Mouse (Mus musculus) liver, embryonic 15.5 days (tissue): ENCODE data around the gene Grb7. TPM values are rescaled to one million over a fixed set of nuclear protein-coding genes. Genes with fewer than 3 reads are reported as not detected.

Source experiments
- ATAC-seq: fragments of 200-750 bp; cut with Nextera tagmentation; 2 replicates; pipeline ENCODE4 v1.8.0; 2017; ENCODE audit warnings: moderate number of reproducible peaks, mild to moderate bottlenecking, moderate library complexity; ENCODE audit not compliant: insufficient read depth
- H3K27ac ChIP-seq: fragments of 300-500 bp; sonication (generic); replicated peaks from 2 replicates; pipeline ENCODE4 v1.5.1; 2015; ENCODE audit warnings: mild to moderate bottlenecking, inconsistent platforms
- H3K27me3 ChIP-seq: fragments of 300-500 bp; sonication (generic); 2 replicates; pipeline ENCODE4 v1.6.1; 2015; ENCODE audit warnings: mild to moderate bottlenecking, inconsistent platforms
- H3K36me3 ChIP-seq: fragments of 300-500 bp; sonication (generic); replicated peaks from 2 replicates; pipeline ENCODE4 v1.6.1; 2015; ENCODE audit warnings: moderate library complexity, mild to moderate bottlenecking, inconsistent platforms
- H3K4me1 ChIP-seq: fragments of 300-500 bp; sonication (generic); replicated peaks from 2 replicates; pipeline ENCODE4 v1.6.1; 2015; ENCODE audit warnings: inconsistent platforms
- H3K4me2 ChIP-seq: fragments of 300-500 bp; sonication (generic); 2 replicates; pipeline ENCODE4 v1.6.1; 2015; ENCODE audit warnings: moderate library complexity, mild to moderate bottlenecking, inconsistent platforms
- H3K4me3 ChIP-seq: fragments of 300-500 bp; sonication (generic); replicated peaks from 2 replicates; pipeline ENCODE4 v1.5.1; 2015; ENCODE audit warnings: mild to moderate bottlenecking, inconsistent platforms
- H3K9ac ChIP-seq: fragments of 300-500 bp; sonication (generic); 2 replicates; pipeline ENCODE4 v1.6.1; 2015; ENCODE audit warnings: moderate library complexity, mild to moderate bottlenecking, inconsistent platforms
- H3K9me3 ChIP-seq: fragments of 300-500 bp; sonication (generic); replicated peaks from 2 replicates; pipeline ENCODE4 v1.6.1; 2016; ENCODE audit warnings: inconsistent platforms
- WGBS: fragments of 180-500 bp; shearing (Covaris S2); methylation state at CpG from one replicate; pipeline ENCODE4 v1.1.7; 2015; ENCODE audit warnings: mixed read lengths; ENCODE audit not compliant: insufficient replicate concordance; 5-methylcytosine and 5-hydroxymethylcytosine counted together
- polyA plus RNA-seq: library from polyadenylated mRNA; unstranded; fragments of >200 nt; fragmentation: Nextera tagmentation; extraction: Ambion mirVana; gene quantifications from 2 replicates; pipeline ENCODE4 v1.2.1, GENCODE M21; 2015

The Grb7 gene
- polyA plus RNA-seq, 1 experiment from 2014 or later: 25.5 TPM

DNA sequence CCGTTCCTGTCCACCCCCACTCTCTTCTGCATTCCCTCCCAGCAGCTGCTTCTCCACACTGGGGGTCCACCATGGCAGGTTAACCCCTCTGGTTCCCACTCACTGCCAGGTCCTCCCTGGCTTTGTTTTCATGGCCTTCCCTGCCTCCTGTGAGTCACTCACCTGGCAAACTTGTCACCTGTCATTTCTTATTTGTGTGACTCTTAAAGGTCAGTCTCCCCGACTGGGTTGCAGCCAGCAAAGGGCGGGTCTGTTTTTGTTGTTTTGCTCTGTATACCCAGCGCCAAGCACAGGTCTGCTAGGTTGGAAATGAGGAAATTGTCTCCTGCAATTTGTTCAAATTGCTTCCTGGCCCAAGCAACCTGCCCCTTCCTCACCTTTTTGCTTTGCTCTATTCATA lies 515 bp upstream of the Grb7 start:
- no peak overlapping the region for H3K9ac ChIP-seq
- no peaks in the 10 kb centered on the region; the same call in 1 of the 2 replicates for H3K4me1 ChIP-seq
- no peaks in the 10 kb centered on the region for H3K9me3 ChIP-seq
- peaks cover 67% of the 10 kb centered on the region for H3K27me3 ChIP-seq
- peak overlapping the region; percentile 78 for H3K27ac ChIP-seq
- H3K4me3 ChIP-seq: no peak overlapping the region
- H3K4me2 ChIP-seq: 0 out of 2 replicates have a peak overlapping the region, but pooled peaks have one; percentile 3
- ATAC-seq: no peak
- 0 out of 2 replicates have a peak, but pooled peaks cover 1% of the 10 kb centered on the region for H3K36me3 ChIP-seq
- WGBS: 34% methylated on average over 4 of the region's 4 CpGs

DNA sequence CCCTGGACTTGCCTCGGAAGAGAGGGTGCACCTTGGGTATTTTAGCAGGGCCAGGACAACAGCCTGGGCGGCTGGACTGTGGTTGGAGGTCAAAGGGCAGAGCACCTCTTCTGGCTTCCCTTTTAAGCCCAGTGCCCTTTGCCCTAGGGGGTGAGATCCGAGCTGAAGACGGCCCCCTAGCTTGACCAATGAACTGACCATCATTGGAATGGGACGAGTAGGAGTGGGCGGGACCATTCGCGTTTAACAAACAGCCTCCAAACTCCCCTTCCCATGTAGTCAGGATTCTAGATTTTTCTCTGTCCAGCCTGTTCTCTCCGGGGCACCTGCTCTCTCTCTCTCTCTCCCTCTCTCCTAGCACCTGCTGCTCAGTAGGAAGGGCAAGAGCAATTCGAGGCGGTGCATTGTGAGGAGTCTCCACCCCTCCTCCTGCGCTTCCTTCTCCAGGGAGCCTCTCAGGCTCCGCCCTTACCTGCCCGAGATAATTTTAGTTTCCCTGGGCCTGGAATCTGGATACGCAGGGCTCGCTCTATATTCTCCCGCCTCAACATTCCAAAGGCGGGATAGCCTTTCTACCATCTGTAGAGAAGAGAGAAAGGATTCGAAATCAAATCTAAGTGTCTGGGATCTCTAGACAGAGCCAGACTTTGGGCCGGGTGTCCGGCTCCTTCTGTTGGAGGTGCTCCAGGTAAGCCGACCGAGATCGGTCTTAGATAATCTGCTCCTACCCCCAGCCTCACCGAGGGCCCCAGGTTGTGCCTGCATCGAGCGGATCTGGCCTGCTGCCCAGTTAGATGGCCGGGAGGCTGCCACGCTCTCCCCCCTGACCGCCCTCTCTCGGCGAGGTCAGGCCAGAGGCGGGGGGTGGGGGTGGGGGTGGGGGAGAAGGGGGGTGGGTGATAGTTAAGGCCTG lies 624 bp downstream of the Grb7 start:
- Histone ChIP-seq H3K4me1 (no peaks in the 10 kb centered on the region; the same call in 1 of the 2 replicates), H3K4me2 (peak overlapping the region; percentile 15), H3K36me3 (peaks cover 10% of the 10 kb centered on the region; the same call in 1 of the 2 replicates), H3K27ac (peak overlapping the region; percentile 79), H3K9me3 (no peaks in the 10 kb centered on the region), H3K27me3 (peaks cover 68% of the 10 kb centered on the region), H3K4me3 (peak overlapping the region; percentile 49), H3K9ac (no peak overlapping the region)
- peak; percentile 76 for ATAC-seq
- WGBS: 7% methylated on average over 32 of the region's 33 CpGs

DNA sequence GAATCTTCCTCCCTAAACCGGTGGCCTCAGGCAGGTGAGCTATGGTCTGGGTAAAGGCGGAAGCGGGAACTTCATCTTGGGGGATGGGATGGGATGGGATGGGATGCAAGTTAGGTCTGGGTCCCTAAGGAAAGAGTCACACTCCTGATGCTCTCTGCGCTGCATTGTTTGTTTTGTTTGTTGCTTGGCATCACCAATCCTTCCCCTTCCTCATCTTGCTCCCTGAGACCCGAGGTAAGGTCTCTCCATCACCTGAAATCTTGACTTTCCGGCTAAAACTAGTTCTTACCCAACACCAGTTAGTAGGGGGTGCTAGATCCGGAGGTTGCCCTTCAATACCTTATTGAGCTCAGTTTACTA lies 1.3 kb downstream of the Grb7 start:
- Histone ChIP-seq H3K4me1 (no peaks in the 10 kb centered on the region; the same call in 1 of the 2 replicates), H3K9ac (no peak overlapping the region), H3K27me3 (peaks cover 68% of the 10 kb centered on the region), H3K4me3 (peak overlapping the region; percentile 49), H3K4me2 (no peak overlapping the region), H3K9me3 (no peaks in the 10 kb centered on the region), H3K27ac (peak overlapping the region; percentile 79), H3K36me3 (peaks cover 16% of the 10 kb centered on the region)
- 19% methylated on average over 7 of the region's 7 CpGs for WGBS
- ATAC-seq: no peak

DNA sequence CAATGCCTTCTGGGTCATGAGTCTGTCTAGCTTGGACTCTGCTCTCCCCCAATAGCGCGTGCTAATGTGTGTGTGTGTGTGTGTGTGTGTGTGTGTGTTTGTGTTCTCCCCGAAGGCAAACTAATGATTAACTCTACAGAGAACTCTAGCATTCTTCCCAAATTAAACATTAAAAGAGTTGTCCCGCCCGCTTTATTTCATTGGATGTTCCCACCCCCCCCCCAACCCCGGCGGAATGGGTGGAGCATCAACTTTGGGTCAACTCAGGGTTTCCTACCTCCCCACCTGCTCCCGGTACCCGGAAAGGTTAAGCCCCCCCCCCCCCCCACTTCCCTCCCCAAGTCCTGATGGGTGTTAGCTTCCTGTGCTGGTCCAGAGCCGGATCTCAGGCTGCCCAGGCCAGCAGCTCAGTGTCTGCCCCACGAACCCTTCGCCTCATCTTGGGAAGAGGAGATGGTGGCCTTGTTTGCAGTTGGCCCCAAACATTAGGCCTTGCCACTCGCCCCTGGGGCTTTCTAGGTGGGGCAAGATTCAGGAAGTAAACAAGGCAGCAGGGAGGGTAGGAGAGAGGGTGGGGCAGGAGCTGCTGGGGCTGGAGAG lies 2.1 kb downstream of the Grb7 start:
- no peaks in the 10 kb centered on the region for H3K9me3 ChIP-seq
- H3K4me2 ChIP-seq: peak overlapping the region; percentile 54
- peak overlapping the region; percentile 49 for H3K4me3 ChIP-seq
- peaks cover 68% of the 10 kb centered on the region for H3K27me3 ChIP-seq
- H3K4me1 ChIP-seq: no peaks in the 10 kb centered on the region; the same call in 1 of the 2 replicates
- H3K9ac ChIP-seq: no peak overlapping the region
- peaks cover 18% of the 10 kb centered on the region for H3K36me3 ChIP-seq
- H3K27ac ChIP-seq: peak overlapping the region; percentile 79
- ATAC-seq: peak; percentile 27; the same call in 1 of the 2 replicates
- whole genome bisulfite sequencing: 36% methylated on average over 13 of the region's 13 CpGs

DNA sequence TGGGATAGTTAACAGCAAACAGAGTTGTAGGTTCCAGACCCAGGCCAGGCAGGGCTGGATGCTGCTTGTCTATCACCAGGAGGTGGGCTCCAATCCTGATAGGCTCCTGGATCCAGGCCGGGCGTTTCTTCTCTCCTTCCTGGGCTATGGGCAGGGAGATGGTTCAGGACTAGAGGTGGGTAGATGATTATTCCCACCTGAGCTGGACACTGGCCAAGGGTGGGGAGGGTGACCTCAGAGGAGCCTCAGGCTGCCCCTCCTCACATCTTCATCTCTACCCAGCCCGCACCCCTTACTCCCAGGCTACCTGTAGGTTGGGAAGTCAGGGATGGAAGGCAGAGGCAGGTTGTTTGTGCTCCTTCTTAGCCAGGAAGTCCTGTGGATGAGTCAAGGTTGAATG lies 3.2 kb downstream of the Grb7 start:
- Histone ChIP-seq H3K4me2 (peak overlapping the region; percentile 54), H3K36me3 (peaks cover 28% of the 10 kb centered on the region), H3K4me1 (no peaks in the 10 kb centered on the region; the same call in 1 of the 2 replicates), H3K27ac (no peak overlapping the region), H3K27me3 (peaks cover 59% of the 10 kb centered on the region), H3K9ac (no peak overlapping the region), H3K4me3 (peak overlapping the region; percentile 42), H3K9me3 (no peaks in the 10 kb centered on the region)
- 62% methylated on average over 3 of the region's 3 CpGs for WGBS
- ATAC-seq: no peak

DNA sequence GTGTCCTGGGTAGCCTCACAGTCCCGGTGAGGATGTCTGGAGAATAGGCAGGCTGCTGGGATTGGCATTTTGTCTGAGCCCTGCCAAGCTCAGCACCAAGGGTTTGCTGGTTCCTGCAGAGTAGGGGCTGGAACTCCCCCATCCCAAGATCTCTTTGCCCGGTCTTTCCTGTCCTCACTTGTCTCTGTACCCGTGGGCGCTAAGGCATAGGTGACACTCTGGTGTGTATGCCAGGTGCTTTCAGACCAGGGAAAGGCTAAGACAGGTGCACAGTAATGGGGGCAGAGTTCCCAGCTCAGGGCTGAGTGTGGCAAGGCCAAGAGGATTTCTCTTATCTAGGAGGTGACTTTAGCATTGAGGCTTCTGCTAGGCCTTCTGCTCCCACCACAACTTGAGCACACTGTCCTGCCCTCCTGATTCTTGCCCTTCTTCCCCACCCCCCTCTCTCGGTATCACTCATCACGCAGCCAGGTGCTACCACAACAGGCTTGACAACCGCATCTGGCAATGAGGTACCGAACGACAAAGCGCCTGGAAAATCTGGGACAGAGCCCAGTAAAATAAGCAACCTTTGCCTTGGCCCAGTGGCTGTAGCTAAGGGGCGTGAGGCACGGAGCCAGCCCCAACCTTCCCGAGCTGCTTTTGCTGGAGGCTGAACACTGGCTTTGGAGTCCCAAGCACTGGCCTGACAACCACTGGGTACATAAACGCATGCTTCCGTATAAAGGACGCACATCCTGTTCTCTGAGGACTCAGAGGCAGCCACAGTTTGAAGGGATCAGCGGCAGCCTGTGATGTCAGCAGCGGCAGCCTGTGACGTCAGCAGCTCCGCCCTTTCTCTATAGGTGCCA lies 4.0 kb downstream of the Grb7 start:
- WGBS: 58% methylated on average over 20 of the region's 20 CpGs
- peaks cover 34% of the 10 kb centered on the region for H3K36me3 ChIP-seq
- H3K27ac ChIP-seq: no peak overlapping the region
- ATAC-seq: no peak
- H3K4me1 ChIP-seq: no peaks in the 10 kb centered on the region; the same call in 1 of the 2 replicates
- H3K27me3 ChIP-seq: peaks cover 56% of the 10 kb centered on the region
- no peaks in the 10 kb centered on the region for H3K9me3 ChIP-seq
- H3K4me3 ChIP-seq: 0 out of 2 replicates have a peak overlapping the region, but pooled peaks have one; percentile 42
- no peak overlapping the region for H3K9ac ChIP-seq
- H3K4me2 ChIP-seq: peak overlapping the region; percentile 54

DNA sequence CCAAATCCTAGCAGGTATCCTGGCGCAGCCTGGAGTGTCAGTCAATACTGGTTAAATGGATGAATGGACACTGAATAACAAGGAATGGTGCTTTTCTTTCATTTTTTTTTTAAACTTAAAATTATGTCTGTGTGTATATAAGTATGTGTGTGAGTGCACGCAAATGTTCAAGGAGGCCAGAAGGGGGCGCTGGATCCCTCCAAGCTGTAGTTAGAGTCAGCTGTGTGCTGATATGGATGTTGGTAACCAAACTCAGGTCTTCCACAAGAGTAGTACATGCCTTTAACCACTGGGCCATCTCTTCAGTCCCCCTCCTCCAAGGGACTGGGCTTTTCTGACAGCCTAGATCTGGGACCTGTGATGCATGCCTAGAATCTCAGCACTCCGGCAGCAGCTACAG lies 9.3 kb downstream of the Grb7 start:
- peaks cover 15% of the 10 kb centered on the region for H3K4me1 ChIP-seq
- 78% methylated on average over 4 of the region's 4 CpGs for WGBS
- H3K9ac ChIP-seq: no peak overlapping the region
- no peaks in the 10 kb centered on the region for H3K9me3 ChIP-seq
- H3K36me3 ChIP-seq: peaks cover 34% of the 10 kb centered on the region
- no peak overlapping the region for H3K27ac ChIP-seq
- no peak overlapping the region for H3K4me2 ChIP-seq
- no peak overlapping the region for H3K4me3 ChIP-seq
- no peak for ATAC-seq
- H3K27me3 ChIP-seq: peaks cover 50% of the 10 kb centered on the region

DNA sequence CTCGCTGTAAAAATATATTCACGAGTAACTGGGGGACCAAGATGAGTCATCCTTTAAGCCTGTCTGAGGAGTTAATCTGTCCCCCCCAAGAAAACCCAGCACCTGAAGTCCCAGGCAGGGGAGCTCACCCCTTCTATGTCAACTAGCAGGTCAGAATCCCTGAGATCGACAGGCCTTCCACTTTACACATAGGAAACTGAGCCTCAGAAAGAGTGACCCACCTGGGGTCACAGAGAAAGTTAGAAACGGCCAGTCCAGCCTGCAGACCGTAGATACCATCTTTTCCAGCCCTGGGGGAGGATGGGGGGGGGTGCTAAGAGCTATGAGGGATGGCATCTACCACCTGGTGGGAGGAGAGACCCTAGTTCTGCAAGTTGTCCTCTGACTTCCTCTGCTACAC lies 10.4 kb downstream of the Grb7 start:
- no peak for ATAC-seq
- WGBS: 49% methylated on average over 5 of the region's 5 CpGs
- peaks cover 25% of the 10 kb centered on the region; the same call in 1 of the 2 replicates for H3K36me3 ChIP-seq
- no peak overlapping the region for H3K4me3 ChIP-seq
- H3K4me2 ChIP-seq: no peak overlapping the region; the same call in 1 of the 2 replicates
- no peak overlapping the region for H3K9ac ChIP-seq
- H3K4me1 ChIP-seq: peaks cover 15% of the 10 kb centered on the region
- H3K27ac ChIP-seq: no peak overlapping the region
- no peaks in the 10 kb centered on the region for H3K9me3 ChIP-seq
- H3K27me3 ChIP-seq: peaks cover 57% of the 10 kb centered on the region

DNA sequence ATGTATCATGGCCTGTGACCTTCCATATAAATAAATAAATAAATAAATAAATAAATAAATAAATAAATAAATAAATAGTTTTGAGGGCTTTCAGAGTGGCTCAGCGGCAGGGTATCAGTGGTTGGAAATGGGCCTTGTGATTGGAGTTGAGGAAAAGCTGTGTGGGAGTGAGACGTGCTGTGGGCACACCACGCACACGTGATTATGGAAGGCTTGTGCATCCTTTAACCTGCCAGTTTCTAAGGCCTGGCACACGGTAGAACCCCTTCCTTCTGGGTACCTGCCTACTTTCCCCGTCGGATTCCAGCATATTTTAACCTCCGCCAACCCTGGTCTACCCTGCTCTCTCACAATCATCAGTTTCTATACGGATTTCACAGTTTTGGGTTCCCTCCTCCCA lies 10.8 kb downstream of the Grb7 start:
- Histone ChIP-seq H3K9me3 (no peaks in the 10 kb centered on the region), H3K9ac (no peak overlapping the region; the same call in 1 of the 2 replicates), H3K27me3 (peaks cover 61% of the 10 kb centered on the region), H3K4me3 (peak overlapping the region; percentile 62), H3K4me2 (peak overlapping the region; percentile 80), H3K4me1 (peaks cover 15% of the 10 kb centered on the region), H3K36me3 (peaks cover 23% of the 10 kb centered on the region; the same call in 1 of the 2 replicates), H3K27ac (no peak overlapping the region)
- ATAC-seq: peak; percentile 10; the same call in 1 of the 2 replicates
- 27% methylated on average over 9 of the region's 9 CpGs for WGBS

DNA sequence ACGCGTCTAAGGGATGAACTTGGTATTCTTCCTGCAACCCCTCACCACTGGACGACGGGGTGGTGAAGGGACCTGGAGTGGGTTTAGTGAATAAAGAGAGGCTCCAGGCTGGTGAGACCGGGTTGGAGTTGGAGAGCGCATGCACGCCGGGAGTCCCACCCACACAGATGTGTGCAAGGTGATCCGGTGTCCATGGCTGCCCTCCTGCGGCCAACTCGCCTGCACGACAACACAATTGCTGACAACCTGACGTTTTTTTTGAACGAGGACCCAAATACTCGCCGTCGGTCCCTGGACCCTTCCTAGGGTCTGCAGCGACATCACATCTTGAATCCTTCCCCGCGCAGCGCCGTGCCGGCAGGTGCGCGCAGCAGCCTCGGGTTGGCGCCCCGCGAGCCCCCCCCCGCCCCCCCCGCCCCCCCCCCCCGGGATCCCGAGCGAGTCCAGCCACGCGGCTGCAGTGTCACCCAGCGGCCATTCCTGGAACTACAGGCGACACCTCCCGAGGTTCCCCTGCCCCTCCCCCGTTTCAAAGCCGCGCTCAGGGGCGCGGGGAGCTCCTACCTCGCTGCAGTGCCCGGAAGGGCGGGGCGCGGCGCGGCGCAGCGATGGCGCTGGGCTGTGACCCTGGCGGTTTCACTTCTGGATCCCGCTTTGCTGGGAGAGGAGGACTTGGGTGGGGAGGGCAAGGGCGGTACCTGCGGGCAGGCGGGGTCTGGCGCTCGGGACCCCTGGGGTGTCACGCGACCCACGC lies 11.3 kb downstream of the Grb7 start:
- peaks cover 18% of the 10 kb centered on the region; the same call in 1 of the 2 replicates for H3K36me3 ChIP-seq
- no peaks in the 10 kb centered on the region for H3K9me3 ChIP-seq
- peaks cover 66% of the 10 kb centered on the region for H3K27me3 ChIP-seq
- H3K4me3 ChIP-seq: peak overlapping the region; percentile 62
- H3K4me2 ChIP-seq: peak overlapping the region; percentile 80
- H3K27ac ChIP-seq: no peak overlapping the region
- peaks cover 15% of the 10 kb centered on the region for H3K4me1 ChIP-seq
- WGBS: 1% methylated on average over 56 of the region's 64 CpGs
- H3K9ac ChIP-seq: peak overlapping the region; percentile 37
- peak; percentile 65 for ATAC-seq
